Mouse (Mus musculus) limb, embryonic 14.5 days (tissue): ENCODE results near the gene Pamr1. TPM values are rescaled to one million over a fixed set of nuclear protein-coding genes. Genes with fewer than 3 reads are reported as not detected.

ENCODE experiments used
- ATAC-seq: fragments of 200-750 bp; cut with Nextera tagmentation; 2 replicates; pipeline ENCODE4 v1.8.0; 2017; ENCODE audit warnings: low read depth, moderate number of reproducible peaks, moderate TSS enrichment; ENCODE audit not compliant: low FRiP score
- DNase-seq: peaks from one replicate; pipeline ENCODE4 v3.0.0-alpha.2; 2015; ENCODE audit warnings: low spot score
- H3K27ac ChIP-seq: fragments of 300-500 bp; sonication (generic); replicated peaks from 2 replicates; pipeline ENCODE4 v1.5.1; 2014; ENCODE audit warnings: low read depth, mild to moderate bottlenecking, low read length, moderate library complexity, mixed read lengths
- H3K27me3 ChIP-seq: fragments of 300-500 bp; sonication (generic); 2 replicates; pipeline ENCODE4 v1.6.1; 2014; ENCODE audit warnings: low read length, mixed read lengths; ENCODE audit not compliant: control insufficient read depth, insufficient read depth
- H3K36me3 ChIP-seq: fragments of 300-500 bp; sonication (generic); 2 replicates; pipeline ENCODE4 v1.6.1; 2014; ENCODE audit warnings: mild to moderate bottlenecking, low read length, moderate library complexity, mixed read lengths; ENCODE audit not compliant: control insufficient read depth, insufficient read depth
- H3K4me1 ChIP-seq: fragments of 300-500 bp; sonication (generic); 2 replicates; pipeline ENCODE4 v1.6.1; 2014; ENCODE audit warnings: antibody characterized with exemption, low read length, mixed read lengths; ENCODE audit not compliant: control insufficient read depth, insufficient read depth
- H3K4me2 ChIP-seq: fragments of 300-500 bp; sonication (generic); replicated peaks from 2 replicates; pipeline ENCODE4 v1.6.1; 2014; ENCODE audit warnings: low read depth, mild to moderate bottlenecking, low read length, moderate library complexity; ENCODE audit not compliant: severe bottlenecking
- H3K4me3 ChIP-seq: fragments of 300-500 bp; sonication (generic); replicated peaks from 2 replicates; pipeline ENCODE4 v1.5.1; 2014; ENCODE audit warnings: low read length
- H3K9ac ChIP-seq: fragments of 300-500 bp; sonication (generic); 2 replicates; pipeline ENCODE4 v1.6.1; 2014; ENCODE audit warnings: mild to moderate bottlenecking, low read depth, low read length, moderate library complexity; ENCODE audit not compliant: severe bottlenecking
- H3K9me3 ChIP-seq: fragments of 300-500 bp; sonication (generic); 2 replicates; pipeline ENCODE4 v1.6.1; 2016; ENCODE audit warnings: low read length; ENCODE audit not compliant: control insufficient read depth
- POLR2A ChIP-seq: fragments of 200-500 bp; IDR thresholded peaks from 2 replicates; pipeline ENCODE4 v1.8.0; 2012; ENCODE audit warnings: inconsistent platforms, mild to moderate bottlenecking, moderate library complexity, borderline replicate concordance; ENCODE audit not compliant: insufficient read depth, insufficient read length; ENCODE audit errors: extremely low read depth
- whole genome bisulfite sequencing: fragments of 180-500 bp; shearing (Covaris S2); extraction: QIAGEN DNeasy Blood & Tissue Kit; methylation state at CpG from one replicate; pipeline ENCODE4 v1.1.7; 2014; 5-methylcytosine and 5-hydroxymethylcytosine counted together
- polyA plus RNA-seq, 2 experiments: library from polyadenylated mRNA; depleted of rRNA in 1 of 2; stranded (reverse) in 1 of 2; unstranded in 1 of 2; fragments of >200 nt; fragmentation: Nextera tagmentation in 1 of 2; extraction: Ambion mirVana in 1 of 2; gene quantifications; 2 replicates each; pipeline versions ENCODE4 v1.2.1 to v1.2.3; 2012 to 2014

The Pamr1 gene
- polyA plus RNA-seq, 2 experiments: 58.9 to 70.8 TPM

DNA sequence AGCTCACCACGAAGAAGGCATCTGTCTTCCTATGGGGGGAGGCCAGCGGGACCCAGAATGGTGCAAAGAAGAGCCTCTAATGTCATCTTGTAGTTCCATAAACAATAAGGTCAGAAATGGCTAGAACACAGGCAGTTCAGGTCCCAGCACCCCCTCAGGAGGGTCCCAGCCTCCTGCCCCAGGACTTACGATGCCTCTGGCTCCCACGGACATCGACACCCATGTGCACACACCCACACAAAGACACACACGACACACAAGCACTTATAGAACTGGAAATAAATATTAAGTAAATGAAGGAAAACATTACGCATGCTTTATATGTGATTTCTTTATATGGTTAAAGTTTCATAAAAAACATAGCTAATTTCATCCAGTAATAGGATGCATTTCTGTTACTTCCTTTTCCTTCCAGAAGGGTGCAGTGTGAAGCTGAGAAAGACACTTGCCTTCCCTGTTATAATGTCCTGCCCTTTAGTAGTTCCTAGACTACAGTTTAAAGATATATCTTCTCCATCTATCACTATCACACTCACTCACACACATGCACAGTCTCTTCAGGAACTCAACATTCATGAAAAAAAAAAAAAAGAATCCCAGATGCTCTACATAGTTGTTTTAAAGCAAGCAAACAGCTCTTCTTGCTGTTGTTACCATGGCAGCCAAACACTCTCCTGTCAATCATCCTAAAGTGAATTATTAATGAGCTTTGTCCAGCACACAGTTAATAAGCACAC is 135.7 kb downstream of the Pamr1 start:
- DNase-seq (peak; percentile 46), ATAC-seq (no peak)
- TF ChIP-seq POLR2A: no peak

DNA sequence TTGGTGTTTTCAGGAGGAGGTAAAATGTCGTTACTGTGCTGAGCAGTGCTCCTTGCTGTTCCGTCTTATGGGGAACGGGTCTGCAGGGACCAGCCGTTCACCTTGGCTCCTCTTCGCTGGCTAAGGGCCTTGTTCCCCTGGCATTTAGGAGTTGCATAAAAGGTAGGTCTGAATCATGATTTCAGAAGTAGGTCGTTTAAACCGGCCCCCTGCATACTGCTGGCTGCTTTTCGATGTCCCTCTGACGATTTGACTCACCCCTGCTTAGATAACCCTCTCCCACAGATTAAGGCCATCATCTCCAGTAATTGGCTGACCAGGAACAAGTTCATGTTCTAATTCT is 136.3 kb downstream of the Pamr1 start:
- Histone ChIP-seq H3K4me1 (peaks cover 5% of the 10 kb centered on the region; the same call in 1 of the 2 replicates), H3K9ac (no peak overlapping the region), H3K27ac (no peak overlapping the region), H3K36me3 (no peaks in the 10 kb centered on the region), H3K9me3 (no peaks in the 10 kb centered on the region), H3K27me3 (no peaks in the 10 kb centered on the region), H3K4me2 (no peak overlapping the region), H3K4me3 (no peak overlapping the region)
- DNase-seq: no peak
- TF ChIP-seq POLR2A: no peak
- no peak for ATAC-seq
- 61% methylated on average over 9 of the region's 9 CpGs for WGBS

More for the DNA sequence above, 135.7 kb downstream of the Pamr1 start:
- Histone ChIP-seq H3K4me1 (peaks cover 5% of the 10 kb centered on the region; the same call in 1 of the 2 replicates), H3K9me3 (no peaks in the 10 kb centered on the region), H3K4me2 (no peak overlapping the region), H3K36me3 (no peaks in the 10 kb centered on the region), H3K27me3 (no peaks in the 10 kb centered on the region), H3K27ac (no peak overlapping the region), H3K9ac (no peak overlapping the region), H3K4me3 (no peak overlapping the region)
- WGBS: 82% methylated on average over 7 of the region's 7 CpGs

Other genes with a start within 250 kb of the Pamr1 start
- gene Trim44, start 142.2 kb upstream of the Pamr1 start, polyA plus RNA-seq (2012; rRNA removed): 66.6 and 69.7 TPM in 2 replicates
- gene Trim44, start 142.2 kb upstream of the Pamr1 start, polyA plus RNA-seq (2014; fragmentation: Nextera tagmentation; extraction: Ambion mirVana): 36.4 and 43.0 TPM in 2 replicates
- 38.8 and 46.5 TPM in 2 replicates for gene Fjx1, start 97.5 kb upstream of the Pamr1 start, polyA plus RNA-seq (2012; rRNA removed)
- 25.5 and 30.3 TPM in 2 replicates for gene Fjx1, start 97.5 kb upstream of the Pamr1 start, polyA plus RNA-seq (2014; fragmentation: Nextera tagmentation; extraction: Ambion mirVana)
- gene Slc1a2, start 108.6 kb downstream of the Pamr1 start, polyA plus RNA-seq (2012; rRNA removed): 1.6 and 2.0 TPM in 2 replicates
- gene Slc1a2, start 108.6 kb downstream of the Pamr1 start, polyA plus RNA-seq (2014; fragmentation: Nextera tagmentation; extraction: Ambion mirVana): 0.89 and 1.6 TPM in 2 replicates